Mouse (Mus musculus): ENCODE measurements around the gene Gm20388.

GRCm38 (mm10) chr8:123146390-123146789 is 3235.7 kb downstream of the Gm20388 start:
- no peak for TF ChIP-seq MAFK (IDR thresholded peaks at IDR 0.05; ENCODE audit: insufficient read depth, low read depth, low read length)
- no peak for TF ChIP-seq CHD2 (IDR thresholded peaks at IDR 0.05; ENCODE audit: low read depth, low read length)
- TF ChIP-seq HCFC1 (IDR thresholded peaks at IDR 0.05; ENCODE audit: borderline replicate concordance, insufficient read depth, low read length) = no peak
- no peak for TF ChIP-seq ZNF384 (IDR thresholded peaks at IDR 0.05; ENCODE audit: low read depth, low read length)
